Mouse (Mus musculus) MEL (cell line): ENCODE data around the gene Fra10ac1.

Experiments used
- BHLHE40 ChIP-seq: IDR thresholded peaks from 2 replicates; pipeline ENCODE4 v1.6.1; 2012; ENCODE audit warnings: low read depth, mild to moderate bottlenecking, inconsistent platforms, low read length, improper control_type of control experiment, borderline replicate concordance
- CHD1 ChIP-seq: IDR thresholded peaks from 2 replicates; pipeline ENCODE4 v1.6.1; 2012; ENCODE audit warnings: low read depth, mild to moderate bottlenecking, inconsistent platforms, low read length, improper control_type of control experiment
- CTCF ChIP-seq, 3 experiments: IDR thresholded peaks in 2 of 3; conservative IDR thresholded peaks in 1 of 3; 2 replicates each; pipeline ENCODE4 v1.5.1; 2011 to 2012; ENCODE audit warnings: low read length in 3 of 3, low read depth in 2 of 3, mild to moderate bottlenecking in 2 of 3, improper control_type of control experiment in 1 of 3, inconsistent platforms in 1 of 3, mixed read lengths in 1 of 3, moderate library complexity in 1 of 3; ENCODE audit not compliant: control insufficient read depth in 1 of 3, insufficient read depth in 1 of 3, poor library complexity in 1 of 3, severe bottlenecking in 1 of 3
- ELF1 ChIP-seq: IDR thresholded peaks from 2 replicates; pipeline ENCODE4 v1.6.1; 2014; ENCODE audit warnings: low read depth, mild to moderate bottlenecking, inconsistent platforms, low read length, improper control_type of control experiment, moderate library complexity
- GABPA ChIP-seq: IDR thresholded peaks from 2 replicates; pipeline ENCODE4 v1.6.1; 2012; ENCODE audit warnings: low read depth, mild to moderate bottlenecking, inconsistent platforms, low read length, improper control_type of control experiment, moderate library complexity
- HCFC1 ChIP-seq: IDR thresholded peaks from 2 replicates; pipeline ENCODE4 v1.6.1; 2012; ENCODE audit warnings: low read depth, mild to moderate bottlenecking, inconsistent platforms, low read length, improper control_type of control experiment, moderate library complexity
- MAZ ChIP-seq: IDR thresholded peaks from 2 replicates; pipeline ENCODE4 v1.6.1; 2012; ENCODE audit warnings: low read depth, mild to moderate bottlenecking, inconsistent platforms, low read length, improper control_type of control experiment
- POLR2A ChIP-seq, 2 experiments: IDR thresholded peaks; 2 replicates each; pipeline ENCODE4 v1.6.1; 2011 to 2012; ENCODE audit warnings: low read length in 2 of 2, mild to moderate bottlenecking in 2 of 2, control low read depth in 1 of 2, improper control_type of control experiment in 1 of 2, low read depth in 1 of 2, moderate library complexity in 1 of 2; ENCODE audit not compliant: control insufficient read depth in 1 of 2, insufficient read depth in 1 of 2, poor library complexity in 1 of 2
- RAD21 ChIP-seq: IDR thresholded peaks from 2 replicates; pipeline ENCODE4 v1.6.1; 2011; ENCODE audit warnings: mild to moderate bottlenecking, low read depth, low read length, improper control_type of control experiment
- UBTF ChIP-seq: IDR thresholded peaks from 2 replicates; pipeline ENCODE4 v1.6.1; 2012; ENCODE audit warnings: low read depth, mild to moderate bottlenecking, inconsistent platforms, low read length, improper control_type of control experiment, moderate library complexity, borderline replicate concordance; ENCODE audit not compliant: insufficient read depth
- USF1 ChIP-seq: IDR thresholded peaks from 2 replicates; pipeline ENCODE4 v1.6.1; 2014; ENCODE audit warnings: low read depth, mild to moderate bottlenecking, inconsistent platforms, low read length, improper control_type of control experiment, moderate library complexity
- ZC3H11A ChIP-seq: IDR thresholded peaks from 2 replicates; pipeline ENCODE4 v1.6.1; 2012; ENCODE audit warnings: low read depth, mild to moderate bottlenecking, inconsistent platforms, low read length, improper control_type of control experiment

DNA sequence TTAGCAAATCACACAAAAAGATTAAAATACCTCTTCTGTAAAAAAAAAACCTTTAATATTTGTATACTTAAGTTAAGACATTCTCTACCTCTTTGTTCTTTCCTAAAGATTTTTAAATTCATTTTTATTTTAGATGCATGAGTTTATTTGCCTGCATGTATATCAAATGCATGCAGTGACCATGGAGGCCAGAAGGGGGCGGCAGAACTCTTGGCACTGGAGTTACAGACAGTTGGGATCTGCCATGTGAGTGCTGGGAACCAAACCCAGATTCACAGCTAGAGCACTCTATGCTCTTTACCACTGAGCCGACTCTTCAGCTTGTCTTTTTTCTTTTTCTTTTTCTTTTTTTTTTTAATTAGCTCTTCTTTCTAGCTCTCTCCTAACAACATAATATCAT, 4.7 kb upstream of the Fra10ac1 start:
- TF ChIP-seq CTCF (IDR thresholded peaks at IDR 0.05 in 2 of 3, conservative IDR thresholded peaks at IDR 0.05 in 1 of 3; ENCODE audit: control insufficient read depth in 1 of 3, insufficient read depth in 1 of 3, low read depth in 2 of 3, low read length in 3 of 3, poor library complexity in 1 of 3, severe bottlenecking in 1 of 3) (peak; percentile 44 to 64 (median 61)), POLR2A (IDR thresholded peaks at IDR 0.05; ENCODE audit: control insufficient read depth in 1 of 2, insufficient read depth in 1 of 2, low read depth in 1 of 2, low read length in 2 of 2, poor library complexity in 1 of 2) (no peak), RAD21 (peak; percentile 52), CHD1 (no peak), UBTF (no peak), ZC3H11A (no peak), MAZ (no peak), HCFC1 (no peak), GABPA (no peak), ELF1 (no peak), BHLHE40 (no peak), USF1 (no peak)
